Mouse (Mus musculus) fat pad, adult 2 months (tissue): ENCODE data around the gene Slc1a3.

ENCODE experiments used
- DNase-seq: peaks from one replicate; pipeline ENCODE4 v3.0.0-alpha.2; 2011; ENCODE audit warnings: low read depth, low spot score; ENCODE audit errors: extremely low read depth

Gene Slc1a3

DNA sequence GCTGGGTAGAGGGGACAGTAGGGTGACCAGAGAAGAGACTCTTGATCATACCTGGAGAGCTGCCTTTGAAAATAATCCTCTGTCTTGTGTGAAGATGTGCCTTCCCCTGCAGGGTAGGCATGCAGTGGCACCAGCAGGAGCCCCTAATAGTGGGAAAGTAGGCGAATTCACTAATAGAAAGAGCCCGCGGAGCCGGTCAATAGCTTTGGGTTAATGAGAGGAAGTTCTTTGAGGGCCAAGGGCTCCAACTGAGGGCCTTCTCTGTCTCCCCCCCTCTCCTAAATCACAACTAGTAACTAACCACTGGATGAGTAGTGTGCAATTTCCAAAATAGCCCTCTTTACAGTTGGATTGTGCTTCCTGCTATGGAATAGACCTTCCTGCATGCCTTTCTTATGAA lies 50.6 kb downstream of the Slc1a3 start:
- DNase-seq = no peak

DNA sequence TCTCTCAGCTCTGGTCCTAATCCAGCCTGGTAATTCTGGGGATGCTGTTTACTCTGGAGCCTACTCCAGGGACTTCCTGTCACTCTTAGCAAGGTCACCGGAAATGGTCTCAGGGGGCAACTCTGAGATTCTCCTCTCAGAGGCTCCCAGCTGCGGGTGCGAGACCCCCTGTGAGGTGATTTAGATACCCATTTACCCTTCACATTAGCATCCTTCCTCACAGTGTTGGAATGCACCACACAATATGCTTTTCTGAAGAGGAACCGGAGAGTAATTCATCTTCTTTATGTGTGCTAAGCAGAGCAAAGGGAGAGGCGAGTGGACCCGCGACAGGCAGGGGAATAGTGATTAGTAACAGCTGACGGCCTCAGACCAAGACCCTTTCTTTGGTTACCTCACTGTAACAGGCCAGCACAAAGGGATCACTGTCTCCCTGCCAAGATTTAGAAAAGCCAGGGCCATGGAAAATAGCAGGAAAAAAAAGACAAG lies 51.0 kb downstream of the Slc1a3 start:
- DNase-seq = no peak

DNA sequence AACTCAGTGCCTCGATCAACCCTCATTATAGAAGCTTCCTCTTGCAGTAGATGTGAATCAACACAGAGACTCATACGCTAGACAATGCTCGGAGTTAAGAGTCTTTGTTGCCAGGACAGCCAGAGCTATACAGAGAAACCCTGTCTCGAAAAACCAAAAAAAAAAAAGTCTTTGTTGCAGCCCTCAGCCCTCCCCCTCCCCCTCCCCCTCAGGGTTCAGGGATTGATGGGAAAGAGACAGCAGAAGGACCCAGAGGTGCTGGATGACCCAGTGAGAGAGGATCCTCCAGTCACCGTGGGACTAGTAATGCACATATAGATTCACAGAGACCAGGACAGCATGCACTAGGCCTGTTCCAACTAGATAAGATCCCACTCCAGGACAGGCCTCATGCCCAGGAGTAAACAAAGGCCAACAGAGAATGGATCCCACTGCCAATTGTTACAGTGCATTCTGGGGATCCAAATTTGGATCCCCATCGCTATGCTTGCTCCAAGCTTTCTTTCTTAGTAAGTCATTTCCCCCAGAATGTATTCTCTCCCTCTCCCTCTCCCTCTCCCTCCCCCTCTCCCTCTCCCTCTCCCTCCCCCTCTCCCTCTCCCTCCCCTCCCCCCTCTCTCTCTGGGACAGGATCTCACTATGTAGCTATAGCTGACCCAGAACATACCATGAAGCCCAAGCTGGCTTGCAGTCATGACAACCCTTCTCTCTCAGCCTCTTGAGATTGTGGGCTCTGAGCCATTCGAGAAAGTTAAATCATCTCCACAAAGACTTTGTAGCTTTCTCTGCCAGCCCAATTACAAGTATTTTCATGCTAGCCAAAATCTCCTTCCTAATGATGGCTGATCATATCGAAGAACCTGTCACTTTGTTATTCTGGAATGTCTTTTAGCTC lies 52.2 kb downstream of the Slc1a3 start:
- no peak for DNase-seq

DNA sequence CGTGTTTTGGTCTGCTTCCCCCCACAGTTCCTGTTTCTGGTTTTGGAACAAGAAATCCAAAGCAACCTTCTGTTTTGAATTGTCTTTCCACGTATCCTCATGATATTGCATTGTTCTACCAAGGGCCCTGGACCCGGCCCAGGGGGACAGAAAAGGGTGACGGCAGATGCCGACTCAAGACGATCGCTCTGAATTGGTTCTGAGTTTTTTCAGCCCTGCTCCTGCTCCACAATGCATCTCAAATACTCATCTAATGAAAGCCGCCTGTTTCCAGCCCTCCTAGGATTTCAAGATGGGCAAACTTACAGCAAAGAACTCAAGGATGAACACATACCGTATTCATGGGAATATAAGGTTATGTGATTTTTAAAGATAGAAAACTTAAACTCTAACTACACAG lies 55.3 kb downstream of the Slc1a3 start:
- no peak for DNase-seq

DNA sequence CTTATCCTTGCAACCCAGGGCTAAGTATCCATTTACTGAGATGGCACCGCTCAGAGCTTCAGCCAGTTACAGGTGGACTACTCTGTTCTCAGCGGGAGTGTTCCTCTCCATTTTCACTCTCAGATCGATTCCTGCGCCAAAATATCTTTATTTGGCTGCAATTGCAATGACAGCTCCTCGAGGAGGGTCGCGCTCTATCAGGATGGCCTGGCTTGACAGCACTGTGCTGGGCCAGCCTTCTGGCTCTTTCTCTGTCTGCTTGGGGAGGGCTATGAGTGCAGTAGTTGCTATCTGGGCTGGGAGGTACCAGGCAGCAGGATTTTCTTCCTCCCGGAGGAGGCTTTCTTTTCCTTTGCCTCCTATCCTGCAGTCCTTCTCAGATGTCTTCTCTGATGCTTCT lies 57.9 kb downstream of the Slc1a3 start:
- DNase-seq = no peak

DNA sequence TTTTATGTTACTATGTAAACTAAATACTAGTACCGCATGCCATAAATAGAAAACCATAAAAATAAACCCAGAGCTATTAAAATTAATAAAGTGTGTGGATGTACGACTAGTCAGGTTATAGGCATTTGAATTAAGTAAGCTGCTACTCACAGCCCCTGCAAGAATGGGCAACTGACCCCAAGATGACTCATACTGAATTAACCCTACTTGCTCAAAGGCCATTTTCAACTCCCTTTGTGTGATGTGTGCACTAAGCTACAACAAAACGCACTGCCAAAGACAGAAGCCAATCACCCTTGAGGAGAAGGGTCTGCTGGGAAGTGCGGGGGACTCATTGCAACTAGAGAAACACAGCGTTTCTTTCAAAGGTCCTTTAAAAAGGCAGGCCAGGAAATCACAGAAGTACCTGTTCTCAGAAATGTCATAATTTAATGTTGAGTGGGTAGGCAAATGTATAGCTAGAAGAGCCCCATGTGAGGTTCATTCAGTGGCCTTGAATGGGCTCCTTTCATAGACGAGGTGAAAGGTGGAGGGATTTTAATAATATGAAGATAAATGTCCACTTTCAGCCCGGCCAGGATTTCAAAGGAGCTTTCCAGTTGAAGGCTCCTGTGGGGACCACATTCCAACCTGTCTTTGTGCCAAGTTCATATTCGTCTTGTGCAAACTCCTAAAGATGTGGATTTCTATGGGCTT lies 66.4 kb downstream of the Slc1a3 start:
- no peak for DNase-seq

DNA sequence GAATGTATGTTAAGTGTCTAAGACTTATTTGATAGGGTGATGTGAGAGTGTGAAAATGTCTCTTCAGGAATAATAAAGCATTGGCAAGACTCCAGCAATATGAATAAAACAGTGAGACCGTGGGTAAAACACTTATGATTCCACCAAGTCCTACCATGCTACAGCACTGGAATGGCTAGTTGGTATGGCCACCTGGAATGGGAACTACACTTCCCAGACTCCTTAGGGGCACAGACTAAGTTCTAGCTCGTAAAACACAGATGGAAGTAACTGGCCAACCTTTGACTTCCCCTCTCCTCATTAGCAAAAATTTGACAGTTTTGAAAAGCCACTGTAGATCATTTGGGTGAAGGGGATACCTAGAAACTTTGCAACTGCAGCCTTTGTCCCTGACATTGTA lies 70.7 kb downstream of the Slc1a3 start:
- DNase-seq = no peak

DNA sequence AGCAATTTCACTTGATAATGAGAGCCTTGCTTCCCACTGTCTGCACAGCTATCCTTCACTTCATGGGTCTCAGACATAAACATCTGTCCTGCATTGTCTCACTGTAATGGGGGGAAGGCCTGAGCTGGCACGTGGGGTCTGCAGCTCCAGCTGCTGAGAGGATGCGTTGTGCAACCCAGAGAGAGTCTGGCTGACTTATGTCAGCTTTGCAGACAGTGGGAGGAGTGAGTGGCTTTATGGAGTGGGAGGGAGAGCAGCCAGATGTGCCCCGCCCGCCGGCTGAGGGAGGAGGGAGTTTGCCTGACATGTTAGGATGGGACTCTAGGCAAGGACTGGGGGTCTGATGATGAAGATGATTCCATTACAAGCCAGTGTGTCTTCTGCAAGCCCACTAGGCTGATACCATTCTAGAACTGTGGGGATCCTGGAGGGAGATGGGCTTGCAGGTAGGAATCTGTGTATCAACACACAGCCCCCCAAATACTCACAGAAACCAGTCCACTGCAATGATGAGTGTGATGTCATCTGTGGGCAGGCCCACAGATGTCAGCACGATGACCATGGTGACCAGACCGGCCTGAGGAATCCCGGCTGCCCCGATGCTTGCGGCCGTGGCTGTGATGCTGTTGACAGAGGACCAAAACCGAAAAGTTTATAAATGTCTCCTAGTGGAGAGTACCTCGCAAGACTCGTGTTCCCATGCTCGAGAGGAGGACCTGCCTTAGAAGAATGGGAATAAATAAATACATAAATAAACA lies 71.8 kb downstream of the Slc1a3 start:
- DNase-seq = no peak

DNA sequence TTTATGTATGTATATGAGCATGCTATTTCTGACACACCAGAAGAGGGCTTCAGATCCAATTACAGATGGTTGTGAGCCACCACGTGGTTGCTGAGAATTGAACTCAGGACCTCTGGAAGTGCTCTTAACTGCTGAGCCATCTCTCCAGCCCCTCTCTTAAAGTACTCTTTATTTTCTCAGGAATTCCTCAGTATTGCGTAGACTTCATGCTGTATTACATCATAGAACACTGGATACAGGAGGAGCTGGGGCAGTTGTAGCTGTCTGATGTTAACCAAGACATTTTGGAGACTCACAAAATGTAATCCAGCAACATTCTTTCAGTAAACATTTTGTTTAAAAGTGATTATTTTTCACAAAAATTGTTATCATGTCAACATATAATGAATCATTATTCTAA lies 73.3 kb downstream of the Slc1a3 start:
- no peak for DNase-seq

DNA sequence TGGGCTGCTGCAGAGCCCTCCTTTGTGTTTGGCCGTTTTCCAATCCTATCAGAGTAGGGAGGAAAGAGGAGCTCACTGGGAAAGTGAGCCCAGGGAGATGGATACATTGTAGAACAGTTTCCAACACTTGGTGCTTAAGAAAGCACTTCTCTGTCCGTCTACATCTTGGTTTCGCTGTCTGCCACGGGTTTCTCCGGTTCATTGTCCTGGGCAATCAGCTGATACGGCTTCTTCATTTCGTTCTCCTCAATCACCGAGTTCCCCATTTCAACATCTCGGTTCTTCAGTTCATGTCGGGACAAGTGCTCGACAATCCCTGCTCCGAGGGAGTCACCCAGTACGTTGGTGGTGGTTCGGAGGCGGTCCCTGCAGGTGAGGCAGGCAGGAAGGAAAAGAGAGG lies 74.6 kb downstream of the Slc1a3 start:
- no peak for DNase-seq

DNA sequence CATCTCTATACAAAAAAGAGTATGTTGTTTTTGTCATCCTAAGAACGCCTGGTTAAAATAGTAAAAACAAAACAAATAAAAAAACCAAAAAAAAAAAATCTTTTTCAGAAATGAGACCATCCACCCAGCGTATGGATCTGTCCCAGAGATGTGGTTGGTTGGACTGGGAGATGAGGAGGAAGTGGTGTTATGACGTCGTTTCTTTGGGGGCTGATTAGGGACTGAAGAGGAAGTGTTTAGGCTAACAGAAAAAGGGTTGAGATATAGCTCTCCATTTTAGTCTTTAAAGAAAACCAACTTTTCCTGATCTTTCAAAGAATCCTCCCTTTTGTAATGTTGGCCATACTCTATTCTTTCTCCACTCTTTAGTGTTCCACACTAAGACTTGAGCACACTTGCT lies 75.8 kb downstream of the Slc1a3 start:
- no peak for DNase-seq

DNA sequence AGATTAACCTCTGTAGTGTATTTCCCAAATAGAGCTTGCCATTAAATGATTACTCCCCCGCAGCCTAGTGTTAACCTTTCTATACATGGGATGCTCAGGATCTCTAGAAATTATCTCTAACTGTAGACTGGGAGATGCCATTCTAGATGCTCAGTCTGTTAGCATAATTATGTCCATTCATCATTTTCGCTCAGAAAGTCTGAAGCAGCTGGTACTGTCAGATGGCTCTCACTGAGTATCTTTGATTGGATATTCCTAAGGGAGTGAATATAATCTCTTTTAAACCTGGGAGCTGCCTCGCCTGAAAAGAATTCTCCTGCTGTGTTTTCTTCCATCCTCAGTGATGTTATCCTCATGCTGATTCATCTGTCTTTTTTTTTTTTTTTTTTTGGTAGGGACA lies 76.2 kb downstream of the Slc1a3 start:
- DNase-seq = no peak

DNA sequence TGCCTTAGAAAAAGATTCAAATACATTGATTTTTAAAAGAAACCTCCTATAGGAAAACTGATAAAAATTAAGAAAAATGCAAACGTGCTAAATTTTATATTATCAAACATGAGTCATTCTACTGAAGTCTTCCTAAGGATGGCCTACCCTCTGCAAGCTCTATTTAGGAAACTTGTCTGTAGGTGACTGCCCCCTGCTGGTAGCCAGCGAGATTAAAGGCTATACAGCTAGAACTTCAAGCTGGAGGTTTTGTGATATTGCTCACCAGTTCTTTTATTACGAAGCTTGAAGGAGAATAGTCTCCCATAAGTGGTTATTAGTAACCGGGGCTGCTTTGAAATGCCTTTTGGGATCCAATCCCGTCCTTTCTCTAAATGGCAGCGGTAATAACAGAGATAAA lies 77.2 kb downstream of the Slc1a3 start:
- no peak for DNase-seq

DNA sequence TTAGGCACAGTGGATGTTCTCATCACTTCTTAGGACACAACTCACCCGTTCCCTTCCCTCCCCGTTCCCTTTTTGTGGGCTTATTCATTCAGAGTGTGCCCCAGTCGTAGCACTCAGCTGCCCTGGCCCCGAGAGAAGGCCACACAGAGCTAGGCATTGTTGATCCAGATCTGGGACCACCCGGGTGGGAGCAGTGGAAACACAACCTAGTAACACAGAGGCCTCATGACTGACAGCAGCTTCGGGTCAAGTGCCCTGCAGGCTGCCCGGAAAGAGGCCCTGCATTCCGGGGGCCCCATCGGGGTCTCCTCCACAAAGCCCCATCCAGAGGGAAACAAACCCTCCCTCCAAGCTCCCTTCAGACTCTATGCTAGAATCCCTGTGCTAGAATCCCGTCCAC lies 78.2 kb downstream of the Slc1a3 start:
- DNase-seq = no peak

DNA sequence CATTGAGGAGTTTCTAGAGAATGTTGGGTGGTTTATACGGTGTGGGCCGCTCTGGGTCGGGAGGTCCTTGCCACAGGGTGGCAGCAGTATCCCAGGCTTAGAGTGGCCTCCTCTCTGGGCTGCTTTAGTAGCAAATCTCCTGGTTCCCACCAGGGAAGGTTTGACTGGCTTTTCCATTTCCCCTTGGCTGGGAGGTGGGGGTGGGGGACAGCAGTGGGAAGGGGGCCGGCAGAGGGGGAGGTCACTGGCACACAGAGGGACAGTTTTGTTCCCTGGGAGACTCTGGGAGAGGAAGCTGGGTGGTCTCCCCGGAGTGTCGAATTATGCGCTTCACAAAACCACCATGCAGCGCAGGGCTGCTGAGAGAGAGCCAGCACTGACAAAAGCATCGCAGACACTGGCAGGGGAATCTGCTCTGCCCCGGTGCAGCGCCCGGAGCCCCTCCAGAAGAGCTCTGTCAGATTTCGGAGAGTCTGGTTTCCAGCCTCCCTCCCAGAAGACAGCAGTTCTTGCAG lies 81.2 kb downstream of the Slc1a3 start:
- no peak for DNase-seq

DNA sequence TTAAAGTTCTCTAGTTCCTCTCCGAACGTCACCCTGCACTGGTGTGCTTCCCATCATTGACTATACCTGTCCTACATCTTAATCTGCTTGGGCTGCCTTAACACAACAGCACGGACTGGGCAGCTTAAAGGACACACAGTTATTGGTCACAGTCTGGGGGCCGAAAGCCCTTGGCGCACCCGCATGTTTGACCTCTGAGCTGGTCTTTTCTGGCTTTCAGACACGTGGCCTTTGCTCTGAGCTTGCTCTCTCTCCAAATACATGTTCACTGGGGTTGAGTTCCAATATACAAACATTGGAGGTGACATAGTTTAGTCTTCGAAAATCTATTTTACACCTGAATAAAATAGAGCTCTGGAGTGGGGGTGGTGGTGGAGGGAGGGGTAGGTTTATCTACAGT lies 82.4 kb downstream of the Slc1a3 start:
- no peak for DNase-seq

DNA sequence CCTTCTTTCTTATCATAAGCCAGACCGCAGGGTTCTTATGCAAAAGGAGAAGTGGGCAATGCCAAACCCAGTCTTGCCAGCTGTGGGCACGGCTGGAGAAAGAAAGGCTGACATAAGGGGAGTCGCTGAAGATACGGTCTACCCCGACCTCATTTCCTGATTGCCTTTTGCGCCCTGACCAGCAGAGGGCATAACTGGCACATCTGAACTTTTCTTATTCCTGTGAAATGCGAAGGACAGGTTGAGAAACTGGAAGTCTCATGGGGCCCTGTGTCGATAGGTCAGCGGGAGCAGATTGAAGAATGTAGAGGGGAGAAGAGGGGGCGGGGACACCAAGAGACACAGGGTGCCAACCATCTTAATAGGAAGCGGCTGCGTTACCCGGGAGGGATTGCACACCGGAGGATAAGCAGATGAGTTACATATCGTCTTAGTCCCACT lies 83.4 kb downstream of the Slc1a3 start:
- DNase-seq = no peak

DNA sequence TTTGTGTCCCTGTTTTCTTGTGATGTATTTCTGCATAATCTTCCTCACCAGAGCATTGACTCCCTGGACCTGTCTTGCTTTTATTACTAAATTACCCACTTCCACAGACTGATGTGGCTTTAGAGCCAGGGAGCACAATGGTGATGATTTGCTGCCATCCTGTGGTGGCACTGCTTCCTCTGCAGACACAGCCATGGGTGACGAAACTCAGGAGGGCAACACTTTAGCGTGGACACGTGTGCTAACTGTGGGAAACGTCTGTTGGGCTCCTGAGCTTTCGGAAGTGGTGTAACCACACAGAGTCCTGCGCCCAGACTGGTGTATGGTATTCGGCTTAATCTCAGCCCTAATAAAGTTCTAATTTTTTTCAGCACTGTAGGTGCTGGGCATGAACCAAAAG lies 85.2 kb downstream of the Slc1a3 start:
- DNase-seq = no peak

DNA sequence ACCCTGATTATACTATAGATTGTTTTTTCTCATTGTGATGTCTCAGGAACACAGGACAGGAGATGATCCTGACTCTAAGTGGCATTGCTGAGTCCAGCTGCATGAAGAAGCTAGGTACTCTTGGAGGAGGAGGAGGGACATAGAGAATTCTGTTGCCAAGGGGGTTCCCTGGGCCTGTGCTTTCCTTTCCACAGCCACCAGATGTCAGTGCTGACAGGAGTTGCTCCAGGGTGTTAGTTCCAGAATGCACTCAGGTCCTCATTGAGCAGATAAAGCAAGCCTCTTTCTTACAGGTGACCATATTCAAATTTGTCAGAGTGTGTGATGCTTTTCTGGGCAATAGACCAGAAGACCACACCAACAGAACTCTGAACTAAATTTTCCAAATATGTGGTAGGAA lies 86.7 kb downstream of the Slc1a3 start:
- DNase-seq = no peak

DNA sequence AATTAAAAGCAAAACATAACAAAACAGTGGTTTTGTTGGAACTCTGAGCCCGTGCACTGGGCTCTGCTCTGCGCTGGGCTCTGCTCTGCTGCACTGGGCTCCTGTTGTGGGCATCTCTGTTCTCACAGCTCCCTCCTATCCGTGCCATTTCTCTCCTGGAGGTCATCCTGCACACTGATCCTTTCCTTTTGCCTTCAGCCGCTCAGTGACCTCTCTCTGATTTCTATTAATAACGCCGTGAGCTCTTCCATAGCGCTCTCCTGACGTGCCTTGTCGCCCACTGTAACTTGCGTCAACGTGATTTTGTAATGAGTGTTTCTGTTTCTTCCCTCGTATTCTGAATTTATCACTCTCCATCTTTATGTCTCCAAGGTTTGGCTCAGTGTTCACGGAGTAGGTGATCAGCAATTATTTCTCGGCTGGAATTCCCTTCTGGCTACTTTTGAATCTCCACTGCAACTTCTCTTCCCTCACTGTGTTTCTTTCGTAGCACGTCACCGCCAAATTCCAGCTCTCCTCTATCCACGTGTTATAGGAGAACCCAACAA lies 91.0 kb downstream of the Slc1a3 start:
- peak; percentile 64 for DNase-seq

DNA sequence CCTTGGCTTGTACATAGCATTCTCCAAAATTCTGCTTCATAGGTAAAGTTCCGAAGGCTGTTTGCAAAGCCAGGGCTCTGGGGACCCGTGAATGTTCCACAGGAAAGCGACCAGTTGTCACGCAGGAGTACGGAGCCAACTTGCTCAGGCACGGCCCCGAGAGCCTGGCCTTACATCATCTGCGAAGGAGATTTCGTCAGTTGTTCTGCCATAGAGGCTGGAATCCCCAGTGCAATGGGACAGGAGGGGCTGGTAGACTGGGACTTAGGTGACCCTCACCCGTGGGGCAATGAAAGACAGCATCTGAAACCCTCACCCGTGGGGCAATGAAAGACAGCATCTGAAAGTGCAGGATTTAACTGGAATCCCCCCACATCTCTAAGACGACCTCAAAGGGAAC lies 94.3 kb downstream of the Slc1a3 start:
- no peak for DNase-seq
